In the genomic region with DNA sequence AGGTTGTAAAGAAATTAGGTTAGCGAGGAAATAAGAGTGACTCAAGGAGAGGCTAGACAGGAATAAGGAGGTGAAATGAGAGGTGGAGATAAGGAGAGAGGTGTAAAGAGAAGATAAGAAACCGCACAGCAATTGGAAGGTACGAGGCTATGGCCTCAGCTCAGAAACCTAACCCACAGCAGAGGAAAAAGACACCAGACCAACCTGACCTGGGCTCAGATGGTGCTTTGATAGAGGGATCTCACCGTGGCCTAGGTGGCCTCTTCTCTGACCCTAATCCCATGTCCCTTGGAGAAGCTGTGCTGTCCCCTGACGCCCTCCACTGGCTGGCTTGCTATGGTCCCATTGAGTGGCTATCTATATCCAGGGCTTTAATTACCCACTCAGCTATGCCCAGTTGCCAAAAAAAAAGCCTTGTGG, we compare ENCODE assay signal across 13 mouse cellular contexts. TPM values are rescaled to one million over a fixed set of nuclear protein-coding genes. Genes with fewer than 3 reads are reported as not detected.
DNase-seq lines count a peak whose midpoint lies in the region; ATAC-seq and TF ChIP-seq lines count a peak whose summit lies in the region.
"Had no signal": no experiment of that assay in that cellular context is flagged by ENCODE, and none has a peak within 500 bp of the region (broad histone marks: within the 10 kb centered on the region; RNA-seq: fewer than 3 reads in every experiment).

No protein-coding gene starts in this region.

- no peak overlapping the region for H3ac ChIP-seq in myocyte (ENCODE audit: control insufficient read depth, insufficient read length)

- H3K27ac ChIP-seq in hindbrain, embryonic 15.5 days (replicated peaks) = no peak overlapping the region
- no peak overlapping the region for H3K27ac ChIP-seq in hindbrain, embryonic 11.5 days (ENCODE audit: low read depth, low read length)
- H3K27ac ChIP-seq in midbrain, embryonic 13.5 days = no peak overlapping the region
- no peak overlapping the region for H3K27ac ChIP-seq in midbrain, postnatal 0 days (ENCODE audit: low read depth, low read length)
- H3K27ac ChIP-seq in embryonic facial prominence, embryonic 13.5 days = no peak overlapping the region

- H3K9ac ChIP-seq in hindbrain, embryonic 15.5 days = no peak overlapping the region
- no peak overlapping the region for H3K9ac ChIP-seq in hindbrain, embryonic 11.5 days (ENCODE audit: low read depth, low read length)
- no peak overlapping the region for H3K9ac ChIP-seq in midbrain, embryonic 13.5 days (replicated peaks)
- H3K9ac ChIP-seq in midbrain, postnatal 0 days (replicated peaks; ENCODE audit: low read length, poor library complexity, severe bottlenecking) = no peak overlapping the region
- no peak overlapping the region for H3K9ac ChIP-seq in embryonic facial prominence, embryonic 13.5 days
- H3K9ac ChIP-seq: forebrain, postnatal 0 days had no signal

- no peak for ATAC-seq in hindbrain, embryonic 15.5 days (ENCODE audit: low FRiP score, low read depth)
- ATAC-seq in hindbrain, embryonic 11.5 days (ENCODE audit: low FRiP score) = no peak
- no peak for ATAC-seq in midbrain, embryonic 13.5 days
- ATAC-seq in midbrain, postnatal 0 days (ENCODE audit: low FRiP score) = no peak
- no peak for ATAC-seq in embryonic facial prominence, embryonic 13.5 days (ENCODE audit: insufficient number of reproducible peaks, insufficient read depth, low FRiP score, low TSS enrichment, low read depth)
- ATAC-seq in granulocyte monocyte progenitor cell, adult 5-6 weeks (replicated peaks; ENCODE audit: poor library complexity, severe bottlenecking) = no peak
- ATAC-seq: forebrain, postnatal 0 days had no signal

- DNase-seq in hindbrain, embryonic 11.5 days (ENCODE audit: low spot score) = no peak
- DNase-seq in midbrain, postnatal 0 days (ENCODE audit: low spot score) = no peak
- no peak for DNase-seq in urinary bladder, postnatal 36 days (ENCODE audit: low spot score in 2 of 2)
- DNase-seq: embryo, embryonic 11 days; forebrain, postnatal 0 days; midbrain, embryonic 14.5 days had no signal

- H3K9me3 ChIP-seq in hindbrain, embryonic 15.5 days = no peaks in the 10 kb centered on the region
- no peaks in the 10 kb centered on the region for H3K9me3 ChIP-seq in hindbrain, embryonic 11.5 days (ENCODE audit: control insufficient read depth, low read length)
- H3K9me3 ChIP-seq in midbrain, embryonic 13.5 days = no peaks in the 10 kb centered on the region
- H3K9me3 ChIP-seq in midbrain, postnatal 0 days (ENCODE audit: low read length) = no peaks in the 10 kb centered on the region
- no peaks in the 10 kb centered on the region for H3K9me3 ChIP-seq in embryonic facial prominence, embryonic 13.5 days

- peaks cover 34% of the 10 kb centered on the region for H3K79me2 ChIP-seq in myocyte (ENCODE audit: control insufficient read depth, insufficient read depth)

- H3K36me3 ChIP-seq in hindbrain, embryonic 15.5 days = no peaks in the 10 kb centered on the region
- no peaks in the 10 kb centered on the region for H3K36me3 ChIP-seq in hindbrain, embryonic 11.5 days (ENCODE audit: control insufficient read depth, insufficient read depth, low read length)
- H3K36me3 ChIP-seq in midbrain, embryonic 13.5 days = no peaks in the 10 kb centered on the region
- H3K36me3 ChIP-seq in midbrain, postnatal 0 days (ENCODE audit: insufficient read depth, low read length) = no peaks in the 10 kb centered on the region
- no peaks in the 10 kb centered on the region for H3K36me3 ChIP-seq in embryonic facial prominence, embryonic 13.5 days
- peaks cover 5% of the 10 kb centered on the region for H3K36me3 ChIP-seq in myocyte (ENCODE audit: control insufficient read depth, insufficient read depth)

- no peak for TF ChIP-seq POLR2A in myocyte (IDR thresholded peaks at IDR 0.05; ENCODE audit: insufficient read length, low read depth)

- peak overlapping the region; percentile 100 for H3K4me2 ChIP-seq in hindbrain, embryonic 15.5 days
- H3K4me2 ChIP-seq in hindbrain, embryonic 11.5 days (replicated peaks; ENCODE audit: low read depth, low read length) = no peak overlapping the region
- 0 out of 2 replicates have a peak overlapping the region, but pooled peaks have one; percentile 100 for H3K4me2 ChIP-seq in midbrain, embryonic 13.5 days (replicated peaks)
- no peak overlapping the region for H3K4me2 ChIP-seq in midbrain, postnatal 0 days (ENCODE audit: low read depth, low read length, poor library complexity, severe bottlenecking)
- H3K4me2 ChIP-seq in embryonic facial prominence, embryonic 13.5 days = peak overlapping the region; percentile 97
- H3K4me2 ChIP-seq in myocyte (ENCODE audit: low read depth) = peak overlapping the region; percentile 96

- H3K4me3 ChIP-seq in hindbrain, embryonic 15.5 days = no peak overlapping the region
- H3K4me3 ChIP-seq in hindbrain, embryonic 11.5 days (ENCODE audit: low read depth, low read length) = no peak overlapping the region
- H3K4me3 ChIP-seq in midbrain, embryonic 13.5 days (replicated peaks) = no peak overlapping the region
- H3K4me3 ChIP-seq in midbrain, postnatal 0 days (ENCODE audit: low read depth, low read length) = no peak overlapping the region
- H3K4me3 ChIP-seq in embryonic facial prominence, embryonic 13.5 days = no peak overlapping the region
- H3K4me3 ChIP-seq in myocyte = peak overlapping the region; percentile 92

- H3K27me3 ChIP-seq in hindbrain, embryonic 15.5 days = peaks cover 10% of the 10 kb centered on the region; the same call in 1 of the 2 replicates
- peaks cover 8% of the 10 kb centered on the region; the same call in 1 of the 2 replicates for H3K27me3 ChIP-seq in hindbrain, embryonic 11.5 days (ENCODE audit: control insufficient read depth, insufficient read depth, low read length)
- H3K27me3 ChIP-seq in midbrain, embryonic 13.5 days = peaks cover 31% of the 10 kb centered on the region
- peaks cover 3% of the 10 kb centered on the region; the same call in 1 of the 2 replicates for H3K27me3 ChIP-seq in midbrain, postnatal 0 days (ENCODE audit: insufficient read depth, low read length)
- H3K27me3 ChIP-seq in embryonic facial prominence, embryonic 13.5 days = peaks cover 22% of the 10 kb centered on the region; the same call in 1 of the 2 replicates
- no peaks in the 10 kb centered on the region for H3K27me3 ChIP-seq in myocyte (ENCODE audit: control insufficient read depth, insufficient read depth, insufficient read length)

- no peak for TF ChIP-seq CTCF in midbrain, postnatal 0 days (IDR thresholded peaks at IDR 0.05)

- H3K4me1 ChIP-seq in hindbrain, embryonic 15.5 days (replicated peaks) = peaks cover 29% of the 10 kb centered on the region
- H3K4me1 ChIP-seq in hindbrain, embryonic 11.5 days (replicated peaks; ENCODE audit: control insufficient read depth, insufficient read depth, low read length) = peaks cover 5% of the 10 kb centered on the region
- H3K4me1 ChIP-seq in midbrain, embryonic 13.5 days (replicated peaks) = peaks cover 25% of the 10 kb centered on the region
- peaks cover 4% of the 10 kb centered on the region; the same call in 1 of the 2 replicates for H3K4me1 ChIP-seq in midbrain, postnatal 0 days (ENCODE audit: insufficient read depth, low read length)
- H3K4me1 ChIP-seq in embryonic facial prominence, embryonic 13.5 days = peaks cover 39% of the 10 kb centered on the region

- WGBS in hindbrain, embryonic 15.5 days = 78% methylated on average over 5 of the region's 5 CpGs
- 68% methylated on average over 5 of the region's 5 CpGs for WGBS in hindbrain, embryonic 11.5 days
- 71% methylated on average over 5 of the region's 5 CpGs for WGBS in midbrain, embryonic 13.5 days
- WGBS in midbrain, postnatal 0 days = 77% methylated on average over 5 of the region's 5 CpGs
- 71% methylated on average over 5 of the region's 5 CpGs for WGBS in embryonic facial prominence, embryonic 13.5 days

RNA-seq across cellular contexts. Expression of gene Phldb1, which starts 2.9 kb away (rescaled TPM):
- polyA plus RNA-seq in hindbrain, embryonic 15.5 days (2015; fragmentation: Nextera tagmentation; extraction: Ambion mirVana) = 46.4 and 46.8 TPM in 2 replicates
- 36.0 and 36.3 TPM in 2 replicates for polyA plus RNA-seq in hindbrain, embryonic 11.5 days (2014; fragmentation: Nextera tagmentation; extraction: Ambion mirVana)
- 47.9 and 55.5 TPM in 2 replicates for polyA plus RNA-seq in midbrain, embryonic 13.5 days (2015; fragmentation: Nextera tagmentation; extraction: Ambion mirVana)
- 140 and 154 TPM in 2 replicates for total RNA-seq in midbrain, postnatal 0 days (2014; rRNA removed)
- 34.8 and 41.0 TPM in 2 replicates for polyA plus RNA-seq in midbrain, postnatal 0 days (2015; fragmentation: Nextera tagmentation; extraction: Ambion mirVana)
- polyA plus RNA-seq in embryonic facial prominence, embryonic 13.5 days (2015; fragmentation: Nextera tagmentation; extraction: Ambion mirVana) = 37.9 and 38.0 TPM in 2 replicates
- 62.2 TPM for polyA plus RNA-seq in myocyte (2012; fragmentation: generic; extraction: Trizol)
- 2.5 and 3.6 TPM in 2 replicates for total RNA-seq in granulocyte monocyte progenitor cell, adult 5-6 weeks (2014; fragmentation: Nextera tagmentation)
- total RNA-seq in granulocyte monocyte progenitor cell, adult 5-6 weeks (2017) = 1.0 and 3.1 TPM in 2 replicates

RNA-seq across cellular contexts. Expression of gene Arcn1, which starts 35.5 kb away (rescaled TPM):
- 130 and 135 TPM in 2 replicates for polyA plus RNA-seq in hindbrain, embryonic 15.5 days (2015; fragmentation: Nextera tagmentation; extraction: Ambion mirVana)
- polyA plus RNA-seq in hindbrain, embryonic 11.5 days (2014; fragmentation: Nextera tagmentation; extraction: Ambion mirVana) = 198 and 204 TPM in 2 replicates
- polyA plus RNA-seq in midbrain, embryonic 13.5 days (2015; fragmentation: Nextera tagmentation; extraction: Ambion mirVana) = 142 and 145 TPM in 2 replicates
- total RNA-seq in midbrain, postnatal 0 days (2014; rRNA removed) = 93.7 and 108 TPM in 2 replicates
- polyA plus RNA-seq in midbrain, postnatal 0 days (2015; fragmentation: Nextera tagmentation; extraction: Ambion mirVana) = 102 and 106 TPM in 2 replicates
- 192 and 213 TPM in 2 replicates for polyA plus RNA-seq in embryonic facial prominence, embryonic 13.5 days (2015; fragmentation: Nextera tagmentation; extraction: Ambion mirVana)
- polyA plus RNA-seq in myocyte (2012; fragmentation: generic; extraction: Trizol) = 40.6 TPM
- total RNA-seq in granulocyte monocyte progenitor cell, adult 5-6 weeks (2014; fragmentation: Nextera tagmentation) = 133 and 158 TPM in 2 replicates
- total RNA-seq in granulocyte monocyte progenitor cell, adult 5-6 weeks (2017) = 201 and 229 TPM in 2 replicates

RNA-seq across cellular contexts. Expression of gene Ift46, which starts 35.6 kb away (rescaled TPM):
- 153 and 158 TPM in 2 replicates for polyA plus RNA-seq in hindbrain, embryonic 15.5 days (2015; fragmentation: Nextera tagmentation; extraction: Ambion mirVana)
- polyA plus RNA-seq in hindbrain, embryonic 11.5 days (2014; fragmentation: Nextera tagmentation; extraction: Ambion mirVana) = 142 and 154 TPM in 2 replicates
- 171 and 183 TPM in 2 replicates for polyA plus RNA-seq in midbrain, embryonic 13.5 days (2015; fragmentation: Nextera tagmentation; extraction: Ambion mirVana)
- total RNA-seq in midbrain, postnatal 0 days (2014; rRNA removed) = 64.8 and 72.1 TPM in 2 replicates
- 151 and 170 TPM in 2 replicates for polyA plus RNA-seq in midbrain, postnatal 0 days (2015; fragmentation: Nextera tagmentation; extraction: Ambion mirVana)
- polyA plus RNA-seq in embryonic facial prominence, embryonic 13.5 days (2015; fragmentation: Nextera tagmentation; extraction: Ambion mirVana) = 137 and 149 TPM in 2 replicates
- 74.9 TPM for polyA plus RNA-seq in myocyte (2012; fragmentation: generic; extraction: Trizol)
- 19.8 and 43.7 TPM in 2 replicates for total RNA-seq in granulocyte monocyte progenitor cell, adult 5-6 weeks (2014; fragmentation: Nextera tagmentation)
- 32.7 and 39.6 TPM in 2 replicates for total RNA-seq in granulocyte monocyte progenitor cell, adult 5-6 weeks (2017)

RNA-seq across cellular contexts. Expression of gene Treh, which starts 59.1 kb away (rescaled TPM):
- polyA plus RNA-seq in hindbrain, embryonic 15.5 days (2015; fragmentation: Nextera tagmentation; extraction: Ambion mirVana) = not detected in 2 replicates
- not detected in 2 replicates for polyA plus RNA-seq in hindbrain, embryonic 11.5 days (2014; fragmentation: Nextera tagmentation; extraction: Ambion mirVana)
- polyA plus RNA-seq in midbrain, embryonic 13.5 days (2015; fragmentation: Nextera tagmentation; extraction: Ambion mirVana) = not detected in 2 replicates
- not detected in 2 replicates for total RNA-seq in midbrain, postnatal 0 days (2014; rRNA removed)
- polyA plus RNA-seq in midbrain, postnatal 0 days (2015; fragmentation: Nextera tagmentation; extraction: Ambion mirVana) = not detected in 2 replicates
- polyA plus RNA-seq in embryonic facial prominence, embryonic 13.5 days (2015; fragmentation: Nextera tagmentation; extraction: Ambion mirVana) = 0.73 TPM in 1 of 2 replicates, not detected in the other
- polyA plus RNA-seq in myocyte (2012; fragmentation: generic; extraction: Trizol) = 0.02 TPM
- total RNA-seq in granulocyte monocyte progenitor cell, adult 5-6 weeks (2014; fragmentation: Nextera tagmentation) = not detected in 2 replicates
- total RNA-seq in granulocyte monocyte progenitor cell, adult 5-6 weeks (2017) = not detected in 2 replicates
- total RNA-seq: forebrain, postnatal 0 days; heart, postnatal 10 days had no signal
- polyA plus RNA-seq: forebrain, postnatal 0 days; limb, embryonic 11.5 days; midbrain, embryonic 14.5 days had no signal

Comparison
In these comparisons a context has a peak if more than half of its experiments do, and no peak if none do; other contexts are left out.
1. H3K4me2 ChIP-seq: peak in hindbrain, embryonic 15.5 days (single experiment), midbrain, embryonic 13.5 days (single experiment), embryonic facial prominence, embryonic 13.5 days (single experiment) and myocyte (single experiment); none in hindbrain, embryonic 11.5 days (single experiment) and midbrain, postnatal 0 days (single experiment).